Mouse (Mus musculus) CH12.LX (cell line): ENCODE measurements at regions not wholly inside any gene's neighbourhood (a gene's known extent, or its start where the extent isn't known, plus 50 kb on each side); places are given as distances from the start of the nearest gene placed in this dataset.

ENCODE experiments used
- DNase-seq: peaks from one replicate; pipeline ENCODE4 v3.0.0-alpha.2; 2013; ENCODE audit errors: extremely low read depth
- H3K27ac ChIP-seq: 2 replicates; pipeline ENCODE4 v1.5.1; 2012; ENCODE audit warnings: low read depth, mild to moderate bottlenecking, control low read depth, moderate library complexity; ENCODE audit not compliant: insufficient read depth
- H3K27me3 ChIP-seq: replicated peaks from 2 replicates; pipeline ENCODE3; 2012; ENCODE audit warnings: inconsistent platforms
- H3K36me3 ChIP-seq, 2 experiments: replicated peaks in 1 of 2; 2 replicates each; pipeline versions ENCODE3 to v1.6.1; 2012; ENCODE audit warnings: inconsistent platforms in 1 of 2, low read length in 1 of 2, mild to moderate bottlenecking in 1 of 2, mixed read lengths in 1 of 2, moderate library complexity in 1 of 2; ENCODE audit not compliant: control insufficient read depth in 1 of 2, insufficient read depth in 1 of 2
- H3K4me1 ChIP-seq, 2 experiments: 2 replicates each; pipeline ENCODE4 v1.6.1; 2012; ENCODE audit warnings: inconsistent platforms in 1 of 2, moderate library complexity in 1 of 2; ENCODE audit not compliant: insufficient read depth in 2 of 2, control insufficient read depth in 1 of 2
- H3K4me2 ChIP-seq: 2 replicates; pipeline ENCODE4 v1.6.1; 2012; ENCODE audit warnings: low read depth, mild to moderate bottlenecking, control low read depth; ENCODE audit not compliant: poor library complexity, insufficient read depth, severe bottlenecking
- H3K4me3 ChIP-seq, 3 experiments: fragments of 150-350 bp in 1 of 3; sonication (generic) in 1 of 3; replicated peaks in 1 of 3; 2 replicates each; pipeline versions ENCODE3 to v1.5.1; 2011 to 2012; ENCODE audit warnings: low read depth in 2 of 3, low read length in 2 of 3, mild to moderate bottlenecking in 2 of 3, moderate library complexity in 2 of 3, control low read depth in 1 of 3, improper control_type of control experiment in 1 of 3, inconsistent platforms in 1 of 3, mixed read lengths in 1 of 3; ENCODE audit not compliant: poor library complexity in 1 of 3
- H3K79me2 ChIP-seq: replicated peaks from 2 replicates; pipeline ENCODE4 v1.6.1; 2012; ENCODE audit warnings: mild to moderate bottlenecking, moderate library complexity; ENCODE audit not compliant: control insufficient read depth, poor library complexity, insufficient read depth, severe bottlenecking; ENCODE audit errors: extremely low read depth
- H3K9ac ChIP-seq: 2 replicates; pipeline ENCODE4 v1.6.1; 2012; ENCODE audit warnings: low read depth, mild to moderate bottlenecking, control low read depth, moderate library complexity; ENCODE audit not compliant: insufficient read depth
- H3K9me3 ChIP-seq: replicated peaks from 2 replicates; pipeline ENCODE3; 2012; ENCODE audit warnings: low read length, inconsistent platforms, mixed read lengths
- BHLHE40 ChIP-seq: IDR thresholded peaks from 2 replicates; pipeline ENCODE4 v1.6.1; 2011; ENCODE audit warnings: mild to moderate bottlenecking, low read depth, low read length, improper control_type of control experiment
- CHD2 ChIP-seq: IDR thresholded peaks from 2 replicates; pipeline ENCODE4 v1.6.1; 2011; ENCODE audit warnings: low read length, improper control_type of control experiment
- CTCF ChIP-seq, 2 experiments: IDR thresholded peaks in 1 of 2; conservative IDR thresholded peaks in 1 of 2; 2 replicates each; pipeline ENCODE4 v1.5.1; 2011 to 2012; ENCODE audit warnings: low read depth in 2 of 2, low read length in 2 of 2, improper control_type of control experiment in 1 of 2, inconsistent platforms in 1 of 2, mild to moderate bottlenecking in 1 of 2, moderate library complexity in 1 of 2
- E2F4 ChIP-seq: IDR thresholded peaks from 2 replicates; pipeline ENCODE4 v1.6.1; 2011; ENCODE audit warnings: low read depth, low read length, improper control_type of control experiment; ENCODE audit not compliant: insufficient replicate concordance
- ELF1 ChIP-seq: IDR thresholded peaks from 2 replicates; pipeline ENCODE4 v1.6.1; 2014; ENCODE audit warnings: low read depth, mild to moderate bottlenecking, inconsistent platforms, low read length, improper control_type of control experiment
- ETS1 ChIP-seq: conservative IDR thresholded peaks from 2 replicates; pipeline ENCODE4 v1.6.1; 2012; ENCODE audit warnings: low read depth, mild to moderate bottlenecking, inconsistent platforms, low read length, improper control_type of control experiment, moderate library complexity
- GABPA ChIP-seq: IDR thresholded peaks from 2 replicates; pipeline ENCODE4 v1.6.1; 2012; ENCODE audit warnings: low read depth, low read length, improper control_type of control experiment, inconsistent platforms; ENCODE audit not compliant: insufficient replicate concordance
- HCFC1 ChIP-seq: IDR thresholded peaks from 2 replicates; pipeline ENCODE4 v1.6.1; 2012; ENCODE audit warnings: low read depth, mild to moderate bottlenecking, inconsistent platforms, low read length, improper control_type of control experiment
- IRF4 ChIP-seq: IDR thresholded peaks from 2 replicates; pipeline ENCODE4 v1.6.1; 2014; ENCODE audit warnings: low read depth, mild to moderate bottlenecking, inconsistent platforms, low read length, improper control_type of control experiment
- JUND ChIP-seq: conservative IDR thresholded peaks from 2 replicates; pipeline ENCODE4 v1.6.1; 2011; ENCODE audit warnings: low read depth, low read length, improper control_type of control experiment
- KAT2A ChIP-seq: IDR thresholded peaks from 2 replicates; pipeline ENCODE4 v1.6.1; 2012; ENCODE audit warnings: low read length, improper control_type of control experiment, inconsistent platforms; ENCODE audit not compliant: insufficient replicate concordance
- MAFK ChIP-seq: IDR thresholded peaks from 2 replicates; pipeline ENCODE4 v1.6.1; 2011; ENCODE audit warnings: low read length, improper control_type of control experiment; ENCODE audit not compliant: insufficient replicate concordance
- MAZ ChIP-seq: IDR thresholded peaks from 2 replicates; pipeline ENCODE4 v1.6.1; 2012; ENCODE audit warnings: low read depth, mild to moderate bottlenecking, inconsistent platforms, low read length, improper control_type of control experiment, moderate library complexity
- MEF2A ChIP-seq: IDR thresholded peaks from 2 replicates; pipeline ENCODE4 v1.6.1; 2014; ENCODE audit warnings: low read depth, mild to moderate bottlenecking, inconsistent platforms, low read length, improper control_type of control experiment, borderline replicate concordance
- MXI1 ChIP-seq: IDR thresholded peaks from 2 replicates; pipeline ENCODE4 v1.6.1; 2011; ENCODE audit warnings: mild to moderate bottlenecking, low read depth, low read length, improper control_type of control experiment
- MYC ChIP-seq: IDR thresholded peaks from 2 replicates; pipeline ENCODE4 v1.6.1; 2011; ENCODE audit warnings: low read depth, mild to moderate bottlenecking, improper control_type of control experiment, low read length
- NELFE ChIP-seq: IDR thresholded peaks from 2 replicates; pipeline ENCODE4 v1.6.1; 2011; ENCODE audit warnings: low read depth, low read length, improper control_type of control experiment
- PAX5 ChIP-seq: IDR thresholded peaks from 2 replicates; pipeline ENCODE4 v1.6.1; 2012; ENCODE audit warnings: low read length, inconsistent platforms, mixed read lengths
- POLR2A ChIP-seq: IDR thresholded peaks from 2 replicates; pipeline ENCODE4 v1.6.1; 2011; ENCODE audit warnings: low read depth, mild to moderate bottlenecking, improper control_type of control experiment, low read length
- POLR2AphosphoS2 ChIP-seq: IDR thresholded peaks from 2 replicates; pipeline ENCODE4 v1.6.1; 2011; ENCODE audit warnings: low read depth, low read length, improper control_type of control experiment
- RAD21 ChIP-seq: IDR thresholded peaks from 2 replicates; pipeline ENCODE4 v1.6.1; 2011; ENCODE audit warnings: low read depth, mild to moderate bottlenecking, low read length, improper control_type of control experiment, moderate library complexity
- RCOR1 ChIP-seq: conservative IDR thresholded peaks from 2 replicates; pipeline ENCODE4 v1.6.1; 2012; ENCODE audit warnings: low read depth, mild to moderate bottlenecking, inconsistent platforms, low read length, improper control_type of control experiment
- SIN3A ChIP-seq: IDR thresholded peaks from 2 replicates; pipeline ENCODE4 v1.6.1; 2012; ENCODE audit warnings: low read length, improper control_type of control experiment, inconsistent platforms
- SMC3 ChIP-seq: IDR thresholded peaks from 2 replicates; pipeline ENCODE4 v1.6.1; 2011; ENCODE audit warnings: low read depth, low read length, improper control_type of control experiment
- TBP ChIP-seq: conservative IDR thresholded peaks from 2 replicates; pipeline ENCODE4 v1.6.1; 2011; ENCODE audit warnings: low read depth, low read length, improper control_type of control experiment
- TCF12 ChIP-seq: IDR thresholded peaks from 2 replicates; pipeline ENCODE4 v1.6.1; 2014; ENCODE audit warnings: low read depth, mild to moderate bottlenecking, inconsistent platforms, low read length, improper control_type of control experiment
- USF1 ChIP-seq: IDR thresholded peaks from 2 replicates; pipeline ENCODE4 v1.6.1; 2014; ENCODE audit warnings: low read depth, mild to moderate bottlenecking, inconsistent platforms, low read length, improper control_type of control experiment
- ZNF384 ChIP-seq: IDR thresholded peaks from 2 replicates; pipeline ENCODE4 v1.6.1; 2012; ENCODE audit warnings: low read depth, low read length, improper control_type of control experiment, inconsistent platforms
- dilution Hi-C: fragments of 300-500 bp; cut with MboI; formaldehyde crosslinking; loops from 2 replicates; pipeline ENCODE4 v1.14.3; 2020; ENCODE audit warnings: low sequenced_read_pairs; ENCODE audit not compliant: extremely low pct_unique_long_range_greater_than_20kb, extremely low pct_ligation_motif_present
- in situ Hi-C: fragments of 300-500 bp; cut with MboI; formaldehyde crosslinking; loops from 3 replicates; pipeline ENCODE4 v1.14.3; 2019; ENCODE audit warnings: low sequenced_read_pairs, low pct_ligation_motif_present, low pct_unique_long_range_greater_than_20kb, mixed read lengths

DNA sequence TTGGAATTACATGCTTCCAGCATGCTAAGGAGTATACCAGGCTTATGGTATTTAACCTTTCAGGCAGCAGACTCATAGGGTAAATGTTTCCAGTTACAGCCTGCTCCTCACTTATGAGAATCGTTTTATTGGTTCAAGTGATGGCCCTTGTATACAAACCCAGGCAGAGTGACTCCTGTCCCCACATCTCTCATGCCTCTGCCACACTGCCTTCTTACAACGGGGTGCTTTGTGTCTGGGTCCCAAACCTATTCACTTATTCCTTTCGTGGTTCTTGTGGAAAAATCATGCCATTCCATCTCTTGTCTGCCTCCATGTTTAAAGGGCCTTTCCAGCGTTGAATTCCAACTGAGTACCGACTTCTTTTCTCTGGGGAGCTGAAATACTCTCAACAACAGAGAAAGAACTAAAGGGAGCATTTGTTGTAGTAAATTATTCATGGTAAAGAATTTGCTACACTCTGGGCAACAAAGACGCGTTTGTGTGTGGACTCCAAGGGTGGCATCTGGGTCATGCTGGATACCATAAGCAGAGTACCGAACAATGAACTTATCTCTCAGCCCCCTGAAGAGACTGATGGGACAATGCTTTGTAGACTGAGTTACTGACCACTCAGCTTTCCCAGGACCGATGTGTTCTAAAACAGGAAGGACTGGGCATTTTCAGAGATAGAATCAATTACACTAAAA lies 291.6 kb downstream of the Pten start:
- Histone ChIP-seq H3K9ac (no peak overlapping the region), H3K9me3 (no peaks in the 10 kb centered on the region), H3K79me2 (no peaks in the 10 kb centered on the region), H3K27ac (no peak overlapping the region), H3K4me1 (peaks cover 2 to 22% of the 10 kb centered on the region in 2 experiments; a peak in 3 of 4 replicates), H3K4me3 (no peak overlapping the region), H3K36me3 (no peaks in the 10 kb centered on the region), H3K4me2 (no peak overlapping the region), H3K27me3 (no peaks in the 10 kb centered on the region)
- no peak for DNase-seq
- TF ChIP-seq RAD21 = no peak
- TF ChIP-seq CHD2 = no peak
- TF ChIP-seq MAZ = no peak
- TF ChIP-seq SIN3A = no peak
- no peak for TF ChIP-seq MEF2A
- no peak for TF ChIP-seq POLR2AphosphoS2
- TF ChIP-seq HCFC1 = no peak
- TF ChIP-seq SMC3 = no peak
- no peak for TF ChIP-seq ZNF384
- TF ChIP-seq NELFE = no peak
- no peak for TF ChIP-seq TBP
- no peak for TF ChIP-seq TCF12
- TF ChIP-seq ETS1 = no peak
- no peak for TF ChIP-seq ELF1
- TF ChIP-seq CTCF (conservative IDR thresholded peaks at IDR 0.05 in 1 of 2, IDR thresholded peaks at IDR 0.05 in 1 of 2; ENCODE audit: low read depth in 2 of 2, low read length in 2 of 2) = no peak
- no peak for TF ChIP-seq KAT2A
- dilution Hi-C loops (no loop called here), in situ Hi-C loops (no loop called here)

DNA sequence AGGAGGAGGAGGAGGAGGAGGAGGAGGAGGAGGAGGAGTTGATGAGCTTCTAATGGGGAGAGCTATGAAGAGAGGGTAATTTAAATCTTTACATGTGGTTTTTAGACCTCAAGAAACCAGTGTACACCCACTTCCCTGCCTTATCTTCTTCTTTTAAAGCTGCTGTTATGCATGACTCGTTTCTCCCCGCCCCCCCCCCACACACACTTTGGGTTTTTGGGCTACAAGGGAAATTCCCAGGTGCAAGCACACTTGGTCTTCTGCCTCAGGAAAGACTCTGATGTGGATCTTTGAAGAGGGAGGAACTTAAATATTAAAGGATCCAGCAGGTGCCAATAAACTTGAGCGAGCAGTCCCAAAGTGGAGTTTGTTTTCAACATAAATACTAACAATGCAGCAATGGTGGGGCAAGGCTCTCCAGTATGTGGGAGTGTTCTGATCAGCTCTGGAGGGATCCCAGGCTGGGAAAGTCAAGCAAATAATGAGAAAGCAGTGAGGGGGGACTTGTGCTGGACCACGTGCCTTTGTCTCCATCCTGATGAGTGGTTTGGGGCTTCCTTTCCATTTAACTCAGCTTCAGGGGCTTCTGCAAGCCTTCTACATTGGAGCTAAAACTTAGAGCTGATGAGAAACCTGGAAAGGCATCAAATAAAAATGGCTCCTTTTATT lies 296.0 kb downstream of the Pten start:
- dilution Hi-C loops (no loop called here), in situ Hi-C loops (no loop called here)
- no peaks in the 10 kb centered on the region for H3K79me2 ChIP-seq
- no peak overlapping the region for H3K4me3 ChIP-seq
- no peaks in the 10 kb centered on the region for H3K27me3 ChIP-seq
- no peaks in the 10 kb centered on the region for H3K9me3 ChIP-seq
- peak overlapping the region; percentile 80 for H3K4me2 ChIP-seq
- DNase-seq = peak; percentile 72
- no peak overlapping the region for H3K27ac ChIP-seq
- no peak overlapping the region for H3K9ac ChIP-seq
- peaks cover 2 to 24% of the 10 kb centered on the region in 2 experiments; a peak in 3 of 4 replicates for H3K4me1 ChIP-seq
- no peaks in the 10 kb centered on the region for H3K36me3 ChIP-seq
- TF ChIP-seq GABPA (no peak), POLR2AphosphoS2 (no peak), CTCF (conservative IDR thresholded peaks at IDR 0.05 in 1 of 2, IDR thresholded peaks at IDR 0.05 in 1 of 2; ENCODE audit: low read depth in 2 of 2, low read length in 2 of 2) (no peak), ZNF384 (no peak), MYC (0 out of 2 replicates have a peak, but pooled peaks have one; percentile 26), E2F4 (no peak), RCOR1 (0 out of 2 replicates have a peak, but pooled peaks have one; percentile 26), MXI1 (no peak), SMC3 (no peak), CHD2 (peak; percentile 62; the same call in 1 of the 2 replicates), PAX5 (no peak), BHLHE40 (peak; percentile 69), MEF2A (no peak), IRF4 (peak; percentile 14; the same call in 1 of the 2 replicates), MAZ (no peak), HCFC1 (no peak), POLR2A (no peak), ETS1 (peak; percentile 53), JUND (no peak), SIN3A (no peak), TCF12 (peak; percentile 55; the same call in 1 of the 2 replicates), MAFK (0 out of 2 replicates have a peak, but pooled peaks have one; percentile 23), NELFE (no peak), TBP (0 out of 2 replicates have a peak, but pooled peaks have one; percentile 18), USF1 (no peak)
